Mouse (Mus musculus) kidney, postnatal 0 days (tissue): ENCODE measurements at regions not wholly inside any gene's neighbourhood (a gene's known extent, or its start where the extent isn't known, plus 50 kb on each side); places are given as distances from the start of the nearest gene placed in this dataset.
A peak's percentile ranks its signal among the peaks of the same experiment; 100 is the strongest.
"Not testable (repeated sequence)": the region's sequence is repeated elsewhere in the genome, so short reads cannot be mapped to it uniquely, and the experiment has no call there.

Source experiments
- ATAC-seq: fragments of 200-750 bp; cut with Nextera tagmentation; replicated peaks from 2 replicates; pipeline ENCODE4 v1.8.0; 2017; ENCODE audit warnings: low read depth, moderate number of reproducible peaks, moderate TSS enrichment, moderate library complexity; ENCODE audit not compliant: low FRiP score
- DNase-seq: peaks from one replicate; pipeline ENCODE4 v3.0.0-alpha.2; 2016; ENCODE audit warnings: low spot score
- H3K27ac ChIP-seq: fragments of 300-500 bp; sonication (generic); 2 replicates; pipeline ENCODE4 v1.5.1; 2014; ENCODE audit warnings: mild to moderate bottlenecking
- H3K27me3 ChIP-seq: fragments of 300-500 bp; sonication (generic); 2 replicates; pipeline ENCODE4 v1.6.1; 2014; ENCODE audit warnings: low read length, mixed read lengths; ENCODE audit not compliant: insufficient read depth
- H3K36me3 ChIP-seq: fragments of 300-500 bp; sonication (generic); 2 replicates; pipeline ENCODE4 v1.6.1; 2014; ENCODE audit warnings: low read length, mixed read lengths; ENCODE audit not compliant: insufficient read depth
- H3K4me1 ChIP-seq: fragments of 300-500 bp; sonication (generic); replicated peaks from 2 replicates; pipeline ENCODE4 v1.6.1; 2014; ENCODE audit warnings: antibody characterized with exemption, low read length, mixed read lengths; ENCODE audit not compliant: insufficient read depth
- H3K4me2 ChIP-seq: fragments of 300-500 bp; sonication (generic); 2 replicates; pipeline ENCODE4 v1.6.1; 2014; ENCODE audit warnings: mild to moderate bottlenecking, low read length, moderate library complexity, mixed read lengths
- H3K4me3 ChIP-seq: fragments of 300-500 bp; sonication (generic); replicated peaks from 2 replicates; pipeline ENCODE4 v1.5.1; 2014; ENCODE audit warnings: low read depth, low read length
- H3K9ac ChIP-seq: fragments of 300-500 bp; sonication (generic); 2 replicates; pipeline ENCODE4 v1.6.1; 2014; ENCODE audit warnings: low read depth, low read length
- H3K9me3 ChIP-seq: fragments of 300-500 bp; sonication (generic); replicated peaks from 2 replicates; pipeline ENCODE4 v1.6.1; 2016; ENCODE audit warnings: low read length, inconsistent platforms, mixed read lengths
- CTCF ChIP-seq: IDR thresholded peaks from 2 replicates; pipeline ENCODE4 v1.5.1; 2016; ENCODE audit warnings: antibody characterized with exemption, low read depth, mild to moderate bottlenecking, moderate library complexity
- WGBS: fragments of 180-500 bp; shearing (Covaris S2); extraction: QIAGEN DNeasy Blood & Tissue Kit; methylation state at CpG from one replicate; pipeline ENCODE4 v1.1.7; 2014; 5-methylcytosine and 5-hydroxymethylcytosine counted together

- no peak for TF ChIP-seq CTCF
- no peak overlapping the region for H3K4me3 ChIP-seq
- ATAC-seq, result no peak
Observed at GRCm38 (mm10) chr10:108111398-108111797, 50.6 kb upstream of the Ppp1r12a start.

GRCm38 (mm10) chr10:108110891-108111290 is 51.1 kb upstream of the Ppp1r12a start:
- TF ChIP-seq CTCF, result no peak
- DNase-seq, result no peak
- no peak for ATAC-seq
- Histone ChIP-seq H3K4me1 (no peaks in the 10 kb centered on the region), H3K27ac (no peak overlapping the region), H3K36me3 (no peaks in the 10 kb centered on the region), H3K9me3 (no peaks in the 10 kb centered on the region), H3K9ac (no peak overlapping the region), H3K4me2 (no peak overlapping the region), H3K27me3 (no peaks in the 10 kb centered on the region), H3K4me3 (no peak overlapping the region)
- 80% methylated on average over 7 of the region's 7 CpGs for WGBS

More at GRCm38 (mm10) chr10:108111398-108111797, 50.6 kb upstream of the Ppp1r12a start:
- H3K27me3 ChIP-seq, result no peaks in the 10 kb centered on the region
- H3K9me3 ChIP-seq, result no peaks in the 10 kb centered on the region
- H3K4me1 ChIP-seq, result no peaks in the 10 kb centered on the region
- H3K4me2 ChIP-seq, result no peak overlapping the region
- no peak overlapping the region for H3K27ac ChIP-seq
- no peak overlapping the region for H3K9ac ChIP-seq
- DNase-seq, result no peak
- WGBS, result 79% methylated on average over 4 of the region's 4 CpGs
- no peaks in the 10 kb centered on the region for H3K36me3 ChIP-seq

DNA sequence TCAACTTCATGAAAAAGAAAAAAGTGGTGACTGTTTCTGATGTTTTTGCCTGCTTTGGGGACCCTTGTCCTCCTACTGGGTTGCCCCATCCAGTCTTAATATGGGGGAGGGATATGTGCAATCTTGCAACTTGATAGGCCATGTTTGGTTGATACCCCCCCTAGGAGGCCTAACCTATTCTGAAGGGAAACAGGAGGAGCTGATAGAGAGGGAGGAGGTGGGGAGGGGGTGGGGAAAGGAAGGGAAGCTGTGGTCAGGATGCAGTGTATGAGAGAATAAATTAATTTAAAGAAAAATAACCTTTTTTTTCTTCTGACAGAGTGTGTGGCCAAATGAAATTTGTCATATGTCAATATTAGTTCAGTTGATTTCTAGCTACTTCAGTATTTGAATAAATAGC is 51.8 kb upstream of the Ppp1r12a start:
- no peaks in the 10 kb centered on the region for H3K9me3 ChIP-seq
- ATAC-seq (no peak), DNase-seq (no peak)
- H3K27me3 ChIP-seq, result no peaks in the 10 kb centered on the region
- no peak overlapping the region for H3K4me3 ChIP-seq
- no peak overlapping the region for H3K9ac ChIP-seq
- H3K27ac ChIP-seq, result no peak overlapping the region
- H3K36me3 ChIP-seq, result no peaks in the 10 kb centered on the region
- no peak for TF ChIP-seq CTCF
- no peak overlapping the region for H3K4me2 ChIP-seq
- H3K4me1 ChIP-seq, result no peaks in the 10 kb centered on the region

DNA sequence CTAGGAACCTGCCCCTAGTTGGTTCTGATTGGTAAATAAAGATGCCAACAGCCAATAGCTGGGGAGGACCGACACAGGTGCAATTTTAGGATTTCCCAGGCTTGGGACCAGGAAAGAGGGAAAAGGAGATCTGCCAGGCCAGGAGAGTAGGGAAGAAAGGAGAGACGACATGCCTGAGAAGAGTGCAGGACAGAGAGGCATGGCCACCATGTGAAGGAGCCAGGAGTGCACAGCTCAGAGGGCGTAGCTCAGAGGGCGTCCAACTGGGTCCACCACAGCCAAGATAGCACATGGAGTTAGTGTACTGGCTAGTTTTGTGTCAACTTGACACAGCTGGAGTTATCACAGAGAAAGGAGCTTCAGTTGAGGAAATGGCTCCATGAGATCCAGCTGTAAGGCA is 53.5 kb upstream of the Ppp1r12a start:
- WGBS, result 84% methylated on average over 4 of the region's 4 CpGs
- H3K9ac ChIP-seq, ATAC-seq: not testable (repeated sequence)

GRCm38 (mm10) chr10:108101521-108101920 is 60.5 kb upstream of the Ppp1r12a start:
- DNase-seq (no peak), ATAC-seq (no peak)
- Histone ChIP-seq H3K9me3 (no peaks in the 10 kb centered on the region), H3K4me1 (no peaks in the 10 kb centered on the region), H3K4me2 (no peak overlapping the region), H3K9ac (no peak overlapping the region), H3K4me3 (no peak overlapping the region), H3K27me3 (no peaks in the 10 kb centered on the region), H3K27ac (no peak overlapping the region), H3K36me3 (no peaks in the 10 kb centered on the region)
- 63% methylated on average over 7 of the region's 7 CpGs for WGBS
- no peak for TF ChIP-seq CTCF

More for the DNA sequence above, 53.5 kb upstream of the Ppp1r12a start:
- H3K27ac ChIP-seq, H3K9me3 ChIP-seq, H3K4me3 ChIP-seq, H3K4me1 ChIP-seq, H3K36me3 ChIP-seq, H3K27me3 ChIP-seq, DNase-seq, H3K4me2 ChIP-seq: not testable (repeated sequence)

DNA sequence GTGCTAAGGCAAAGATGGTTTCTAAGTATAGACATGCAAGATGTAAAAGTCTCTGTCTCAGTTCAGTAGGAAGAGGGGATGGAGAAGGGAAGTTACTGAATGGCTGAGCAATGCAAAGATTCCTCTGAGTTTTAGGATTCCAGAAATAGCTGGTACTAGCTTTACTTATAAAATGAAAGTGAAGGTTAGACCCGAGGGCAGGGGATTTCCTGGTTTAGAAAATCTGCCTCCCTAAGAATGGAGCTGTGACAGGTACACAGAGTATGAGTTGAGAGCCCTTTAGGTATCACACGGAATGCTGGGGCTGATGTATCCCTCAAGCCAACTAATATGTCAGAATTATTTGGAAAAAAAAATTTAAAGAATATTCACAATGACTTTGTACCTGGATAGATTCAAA is 69.0 kb upstream of the Ppp1r12a start:
- Histone ChIP-seq H3K27ac (no peak overlapping the region), H3K36me3 (no peaks in the 10 kb centered on the region), H3K27me3 (no peaks in the 10 kb centered on the region), H3K9ac (no peak overlapping the region), H3K4me1 (no peaks in the 10 kb centered on the region), H3K4me2 (no peak overlapping the region), H3K9me3 (no peaks in the 10 kb centered on the region), H3K4me3 (no peak overlapping the region)
- ATAC-seq (no peak), DNase-seq (no peak)
- no peak for TF ChIP-seq CTCF
- 73% methylated on average over 2 of the region's 2 CpGs for WGBS

GRCm38 (mm10) chr10:108089375-108089981 is 72.5 kb upstream of the Ppp1r12a start:
- no peaks in the 10 kb centered on the region for H3K36me3 ChIP-seq
- no peaks in the 10 kb centered on the region for H3K4me1 ChIP-seq
- DNase-seq, result peak; percentile 61
- no peak for TF ChIP-seq CTCF
- H3K27ac ChIP-seq, result peak overlapping the region; percentile 64; the same call in 1 of the 2 replicates
- H3K27me3 ChIP-seq, result no peaks in the 10 kb centered on the region
- 47% methylated on average over 8 of the region's 8 CpGs for WGBS
- peak overlapping the region; percentile 7; the same call in 1 of the 2 replicates for H3K4me2 ChIP-seq
- no peak overlapping the region for H3K4me3 ChIP-seq
- ATAC-seq, result no peak
- no peaks in the 10 kb centered on the region for H3K9me3 ChIP-seq
- H3K9ac ChIP-seq, result no peak overlapping the region
